Mouse (Mus musculus): Measurements from ENCODE around the gene Mitd1. TPM values are rescaled to one million over a fixed set of nuclear protein-coding genes. Genes with fewer than 3 reads are reported as not detected.
A peak's percentile ranks its signal among the peaks of the same experiment; 100 is the strongest.

The Mitd1 gene
- polyA plus RNA-seq, 1 experiment = 3.9 TPM

DNA sequence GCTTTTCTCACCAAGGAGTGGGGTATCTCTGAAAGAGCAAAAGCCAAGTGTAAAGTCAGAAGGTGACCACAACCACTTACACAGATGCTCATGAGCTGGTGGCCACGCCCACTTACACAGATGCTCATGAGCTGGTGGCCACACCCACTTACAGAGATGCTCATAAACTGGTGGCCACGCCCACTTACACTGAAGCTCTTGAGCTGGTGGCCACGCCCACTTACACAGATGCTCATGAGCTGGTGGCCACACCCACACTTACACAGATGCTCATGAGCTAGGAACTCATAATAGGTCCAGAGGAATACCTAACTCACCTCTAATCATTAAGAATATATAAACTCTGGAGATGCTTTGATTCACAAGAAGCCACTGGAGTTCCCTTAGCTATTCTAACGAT, 5.8 kb downstream of the Mitd1 start:
- Histone ChIP-seq H3K4me2 (ENCODE audit: low read depth) (no peak overlapping the region), H3K36me3 (ENCODE audit: control insufficient read depth, insufficient read depth) (peaks cover 7% of the 10 kb centered on the region), H3ac (ENCODE audit: control insufficient read depth, insufficient read length) (no peak overlapping the region), H3K79me2 (ENCODE audit: control insufficient read depth, insufficient read depth) (peaks cover 5% of the 10 kb centered on the region), H3K27me3 (ENCODE audit: control insufficient read depth, insufficient read depth, insufficient read length) (no peaks in the 10 kb centered on the region), H3K4me3 (no peak overlapping the region)
- TF ChIP-seq MYOG (IDR thresholded peaks at IDR 0.05; ENCODE audit: control insufficient read depth in 1 of 3, insufficient read depth in 1 of 3, insufficient read length in 2 of 3, low read depth in 2 of 3) (no peak), USF1 (IDR thresholded peaks at IDR 0.05; ENCODE audit: low read depth) (no peak), SRF (IDR thresholded peaks at IDR 0.05; ENCODE audit: control insufficient read depth, insufficient read length, low read depth) (no peak), POLR2A (IDR thresholded peaks at IDR 0.05; ENCODE audit: insufficient read length, low read depth) (no peak), MAX (IDR thresholded peaks at IDR 0.05; ENCODE audit: low read depth) (no peak), E2F4 (IDR thresholded peaks at IDR 0.05; ENCODE audit: insufficient read depth) (no peak), POLR2AphosphoS2 (IDR thresholded peaks at IDR 0.05; ENCODE audit: insufficient read length, low read depth) (no peak), TCF3 (IDR thresholded peaks at IDR 0.05; ENCODE audit: insufficient read length, low read depth) (no peak), CEBPB (IDR thresholded peaks at IDR 0.05; ENCODE audit: insufficient read depth, poor library complexity, severe bottlenecking) (no peak), MYOD1 (IDR thresholded peaks at IDR 0.05; ENCODE audit: control insufficient read depth in 1 of 3, insufficient read length in 2 of 3, low read depth in 2 of 3) (no peak), REST (IDR thresholded peaks at IDR 0.05; ENCODE audit: insufficient read depth, insufficient read length) (no peak), TCF12 (IDR thresholded peaks at IDR 0.05; ENCODE audit: insufficient read depth, poor library complexity, severe bottlenecking) (no peak)

DNA sequence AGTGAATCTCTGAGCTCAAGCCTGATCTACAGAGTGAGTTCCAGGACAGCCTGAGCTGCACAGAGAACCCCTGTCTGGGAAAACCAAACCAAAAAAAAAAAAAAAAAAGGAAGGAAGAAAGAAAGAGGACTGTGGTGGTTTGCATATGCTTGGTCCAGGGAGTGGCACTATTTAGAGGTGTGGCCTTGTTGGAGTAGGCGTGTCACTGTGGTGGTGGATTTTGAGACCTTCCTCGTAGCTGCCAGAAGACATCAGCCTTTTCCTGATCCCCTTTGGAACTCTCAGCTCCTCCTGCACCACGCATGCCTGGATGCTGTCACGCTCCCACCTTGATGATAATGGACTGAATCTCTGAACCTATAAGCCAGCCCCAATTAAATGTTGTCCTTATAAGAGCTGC, 6.8 kb downstream of the Mitd1 start:
- no peak overlapping the region for H3K4me2 ChIP-seq (ENCODE audit: low read depth)
- TF ChIP-seq E2F4 (IDR thresholded peaks at IDR 0.05; ENCODE audit: insufficient read depth) (no peak), TCF3 (IDR thresholded peaks at IDR 0.05; ENCODE audit: insufficient read length, low read depth) (no peak), TCF12 (IDR thresholded peaks at IDR 0.05; ENCODE audit: insufficient read depth, poor library complexity, severe bottlenecking) (no peak), MAX (IDR thresholded peaks at IDR 0.05; ENCODE audit: low read depth) (no peak), POLR2AphosphoS2 (IDR thresholded peaks at IDR 0.05; ENCODE audit: insufficient read length, low read depth) (no peak), MYOD1 (IDR thresholded peaks at IDR 0.05; ENCODE audit: control insufficient read depth in 1 of 3, insufficient read length in 2 of 3, low read depth in 2 of 3) (no peak), MYOG (IDR thresholded peaks at IDR 0.05; ENCODE audit: control insufficient read depth in 1 of 3, insufficient read depth in 1 of 3, insufficient read length in 2 of 3, low read depth in 2 of 3) (no peak), REST (IDR thresholded peaks at IDR 0.05; ENCODE audit: insufficient read depth, insufficient read length) (no peak)
- no peaks in the 10 kb centered on the region for H3K79me2 ChIP-seq (ENCODE audit: control insufficient read depth, insufficient read depth)
- no peak overlapping the region for H3K4me3 ChIP-seq
- H3K36me3 ChIP-seq (ENCODE audit: control insufficient read depth, insufficient read depth) = peaks cover 18% of the 10 kb centered on the region
- H3K27me3 ChIP-seq (ENCODE audit: control insufficient read depth, insufficient read depth, insufficient read length) = no peaks in the 10 kb centered on the region
- H3ac ChIP-seq (ENCODE audit: control insufficient read depth, insufficient read length) = no peak overlapping the region

GRCm38 (mm10) chr1:37877736-37878460, 12.3 kb downstream of the Mitd1 start:
- no peak overlapping the region for H3K4me3 ChIP-seq
- H3K36me3 ChIP-seq (ENCODE audit: control insufficient read depth, insufficient read depth) = peaks cover 47% of the 10 kb centered on the region
- H3K79me2 ChIP-seq (ENCODE audit: control insufficient read depth, insufficient read depth) = no peaks in the 10 kb centered on the region
- no peak overlapping the region for H3ac ChIP-seq (ENCODE audit: control insufficient read depth, insufficient read length)
- H3K4me2 ChIP-seq (ENCODE audit: low read depth) = no peak overlapping the region
- TF ChIP-seq REST (IDR thresholded peaks at IDR 0.05; ENCODE audit: insufficient read depth, insufficient read length) (no peak), E2F4 (IDR thresholded peaks at IDR 0.05; ENCODE audit: insufficient read depth) (no peak), TCF3 (IDR thresholded peaks at IDR 0.05; ENCODE audit: insufficient read length, low read depth) (no peak), POLR2AphosphoS2 (IDR thresholded peaks at IDR 0.05; ENCODE audit: insufficient read length, low read depth) (no peak), MYOD1 (IDR thresholded peaks at IDR 0.05; ENCODE audit: control insufficient read depth in 1 of 3, insufficient read length in 2 of 3, low read depth in 2 of 3) (no peak), USF1 (IDR thresholded peaks at IDR 0.05; ENCODE audit: low read depth) (no peak), CEBPB (IDR thresholded peaks at IDR 0.05; ENCODE audit: insufficient read depth, poor library complexity, severe bottlenecking) (no peak), TCF12 (IDR thresholded peaks at IDR 0.05; ENCODE audit: insufficient read depth, poor library complexity, severe bottlenecking) (no peak), POLR2A (IDR thresholded peaks at IDR 0.05; ENCODE audit: insufficient read length, low read depth) (no peak), MYOG (IDR thresholded peaks at IDR 0.05; ENCODE audit: control insufficient read depth in 1 of 3, insufficient read depth in 1 of 3, insufficient read length in 2 of 3, low read depth in 2 of 3) (no peak), MAX (IDR thresholded peaks at IDR 0.05; ENCODE audit: low read depth) (no peak), SRF (IDR thresholded peaks at IDR 0.05; ENCODE audit: control insufficient read depth, insufficient read length, low read depth) (no peak)
- no peaks in the 10 kb centered on the region for H3K27me3 ChIP-seq (ENCODE audit: control insufficient read depth, insufficient read depth, insufficient read length)

DNA sequence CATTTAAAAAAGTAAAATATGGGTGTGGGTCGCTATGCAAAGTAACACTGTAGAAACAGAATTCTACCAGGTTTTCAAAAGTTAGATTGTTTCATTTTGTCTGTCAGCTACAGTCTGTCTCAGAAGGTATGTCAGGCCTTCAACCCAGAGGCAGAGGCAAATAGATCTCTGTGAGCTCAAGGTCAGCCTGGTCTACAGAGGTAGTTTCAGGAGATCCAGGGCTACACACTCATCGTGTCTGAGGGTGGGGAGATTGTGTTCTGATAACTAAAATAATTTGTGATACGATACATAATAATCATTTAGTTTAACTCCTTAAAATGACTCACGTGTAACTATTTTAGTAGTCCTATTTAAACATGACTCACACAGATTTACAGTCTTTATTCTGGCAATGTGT, 17.1 kb downstream of the Mitd1 start:
- H3ac ChIP-seq (ENCODE audit: control insufficient read depth, insufficient read length) = no peak overlapping the region
- peak overlapping the region; percentile 81 for H3K4me2 ChIP-seq (ENCODE audit: low read depth)
- TF ChIP-seq POLR2AphosphoS2 (IDR thresholded peaks at IDR 0.05; ENCODE audit: insufficient read length, low read depth) (no peak), USF1 (IDR thresholded peaks at IDR 0.05; ENCODE audit: low read depth) (no peak), TCF3 (IDR thresholded peaks at IDR 0.05; ENCODE audit: insufficient read length, low read depth) (no peak), POLR2A (IDR thresholded peaks at IDR 0.05; ENCODE audit: insufficient read length, low read depth) (no peak), CEBPB (IDR thresholded peaks at IDR 0.05; ENCODE audit: insufficient read depth, poor library complexity, severe bottlenecking) (no peak), E2F4 (IDR thresholded peaks at IDR 0.05; ENCODE audit: insufficient read depth) (no peak), MYOD1 (IDR thresholded peaks at IDR 0.05; ENCODE audit: control insufficient read depth in 1 of 3, insufficient read length in 2 of 3, low read depth in 2 of 3) (no peak), SRF (IDR thresholded peaks at IDR 0.05; ENCODE audit: control insufficient read depth, insufficient read length, low read depth) (no peak), MYOG (IDR thresholded peaks at IDR 0.05; ENCODE audit: control insufficient read depth in 1 of 3, insufficient read depth in 1 of 3, insufficient read length in 2 of 3, low read depth in 2 of 3) (no peak), MAX (IDR thresholded peaks at IDR 0.05; ENCODE audit: low read depth) (no peak), TCF12 (IDR thresholded peaks at IDR 0.05; ENCODE audit: insufficient read depth, poor library complexity, severe bottlenecking) (no peak), REST (IDR thresholded peaks at IDR 0.05; ENCODE audit: insufficient read depth, insufficient read length) (no peak)
- H3K4me3 ChIP-seq = peak overlapping the region; percentile 42
- H3K79me2 ChIP-seq (ENCODE audit: control insufficient read depth, insufficient read depth) = no peaks in the 10 kb centered on the region
- H3K36me3 ChIP-seq (ENCODE audit: control insufficient read depth, insufficient read depth) = peaks cover 29% of the 10 kb centered on the region
- H3K27me3 ChIP-seq (ENCODE audit: control insufficient read depth, insufficient read depth, insufficient read length) = no peaks in the 10 kb centered on the region

Data from myocyte (in vitro differentiated cells).